12 mouse cellular contexts compared by ENCODE assay signal in genomic region chr10:111223218-111223830, GRCm38 (mm10). TPM values are rescaled to one million over a fixed set of nuclear protein-coding genes. Genes with fewer than 3 reads are reported as not detected.
DNase-seq lines count a peak whose midpoint lies in the region; ATAC-seq and TF ChIP-seq lines count a peak whose summit lies in the region.
"Had no signal": no experiment of that assay in that cellular context is flagged by ENCODE, and none has a peak within 500 bp of the region (broad histone marks: within the 10 kb centered on the region; RNA-seq: fewer than 3 reads in every experiment).

No protein-coding gene starts in this region.

- H3K36me3 ChIP-seq in intestine, embryonic 14.5 days (ENCODE audit: control insufficient read depth, insufficient read depth, low read length): no peaks in the 10 kb centered on the region
- H3K36me3 ChIP-seq in intestine, postnatal 0 days (ENCODE audit: control insufficient read depth, insufficient read depth): no peaks in the 10 kb centered on the region
- H3K36me3 ChIP-seq in midbrain, embryonic 15.5 days (replicated peaks): no peaks in the 10 kb centered on the region

- H3K4me3 ChIP-seq in intestine, embryonic 14.5 days (ENCODE audit: low read depth, low read length): no peak overlapping the region
- H3K4me3 ChIP-seq in intestine, postnatal 0 days (ENCODE audit: low read depth, low read length): no peak overlapping the region
- H3K4me3 ChIP-seq in midbrain, embryonic 15.5 days: no peak overlapping the region

- peak; percentile 50; the same call in 1 of the 2 replicates for ATAC-seq in intestine, embryonic 14.5 days (replicated peaks; ENCODE audit: low FRiP score, low TSS enrichment, low read depth)
- ATAC-seq in intestine, postnatal 0 days: no peak
- peak; percentile 71 for ATAC-seq in midbrain, embryonic 15.5 days (replicated peaks)

- no peaks in the 10 kb centered on the region for H3K9me3 ChIP-seq in intestine, embryonic 14.5 days (ENCODE audit: control insufficient read depth, low read length)
- no peaks in the 10 kb centered on the region for H3K9me3 ChIP-seq in intestine, postnatal 0 days (ENCODE audit: control insufficient read depth)
- H3K9me3 ChIP-seq in midbrain, embryonic 15.5 days: no peaks in the 10 kb centered on the region
- H3K9me3 ChIP-seq: megakaryocyte, embryonic 14.5 days had no signal

- no peak overlapping the region for H3K4me2 ChIP-seq in intestine, embryonic 14.5 days (ENCODE audit: low read length)
- no peak overlapping the region for H3K4me2 ChIP-seq in intestine, postnatal 0 days (replicated peaks; ENCODE audit: low read depth)
- H3K4me2 ChIP-seq in midbrain, embryonic 15.5 days: no peak overlapping the region

- no peak overlapping the region for H3K9ac ChIP-seq in intestine, embryonic 14.5 days (ENCODE audit: low read length)
- H3K9ac ChIP-seq in intestine, postnatal 0 days (ENCODE audit: low read depth, low read length): no peak overlapping the region
- no peak overlapping the region for H3K9ac ChIP-seq in midbrain, embryonic 15.5 days

- H3K4me1 ChIP-seq in intestine, embryonic 14.5 days (replicated peaks; ENCODE audit: control insufficient read depth, insufficient read depth, low read length): no peaks in the 10 kb centered on the region
- H3K4me1 ChIP-seq in intestine, postnatal 0 days (replicated peaks; ENCODE audit: control insufficient read depth, insufficient read depth, low read length): no peaks in the 10 kb centered on the region
- peaks cover 13% of the 10 kb centered on the region for H3K4me1 ChIP-seq in midbrain, embryonic 15.5 days

- H3K27ac ChIP-seq in intestine, embryonic 14.5 days (ENCODE audit: low read depth): no peak overlapping the region
- no peak overlapping the region for H3K27ac ChIP-seq in intestine, postnatal 0 days (ENCODE audit: low read depth, low read length)
- H3K27ac ChIP-seq in midbrain, embryonic 15.5 days: 0 out of 2 replicates have a peak overlapping the region, but pooled peaks have one; percentile 19

- DNase-seq in intestine, embryonic 14.5 days (ENCODE audit: low spot score): no peak
- DNase-seq in embryo, embryonic 11 days: peak; percentile 34
- DNase-seq in induced T-regulatory cell, adult 2 months (ENCODE audit: low read depth): peak; percentile 28
- DNase-seq in right cerebral cortex, adult 2 months (ENCODE audit: low spot score in 2 of 2): no peak
- no peak for DNase-seq in adrenal gland, postnatal 14 days
- DNase-seq in left cerebral cortex, adult 11 months (ENCODE audit: low spot score): no peak
- DNase-seq: cerebellum, adult 11-12 months; right cerebral cortex, postnatal 25 days; thymus, adult 18-20 months had no signal

- TF ChIP-seq CTCF in intestine, postnatal 0 days (IDR thresholded peaks at IDR 0.05; ENCODE audit: low read depth): no peak

- WGBS in intestine, embryonic 14.5 days: 41% methylated on average over 10 of the region's 10 CpGs
- WGBS in intestine, postnatal 0 days: 41% methylated on average over 10 of the region's 10 CpGs
- 23% methylated on average over 10 of the region's 10 CpGs for WGBS in midbrain, embryonic 15.5 days

- no peaks in the 10 kb centered on the region for H3K27me3 ChIP-seq in intestine, embryonic 14.5 days (replicated peaks; ENCODE audit: control insufficient read depth, insufficient read depth, low read length)
- H3K27me3 ChIP-seq in intestine, postnatal 0 days (replicated peaks; ENCODE audit: control insufficient read depth, insufficient read depth, low read length): no peaks in the 10 kb centered on the region
- H3K27me3 ChIP-seq in midbrain, embryonic 15.5 days (replicated peaks): no peaks in the 10 kb centered on the region
- H3K27me3 ChIP-seq: megakaryocyte, embryonic 14.5 days had no signal

RNA-seq across cellular contexts. Expression of gene Osbpl8, which starts 58.8 kb away (rescaled TPM):
- 6.2 and 6.7 TPM in 2 replicates for polyA plus RNA-seq in intestine, embryonic 14.5 days (2014; fragmentation: Nextera tagmentation; extraction: Ambion mirVana)
- polyA plus RNA-seq in intestine, postnatal 0 days (2015; fragmentation: Nextera tagmentation; extraction: Ambion mirVana): 2.8 and 3.3 TPM in 2 replicates
- polyA plus RNA-seq in midbrain, embryonic 15.5 days (2015; fragmentation: Nextera tagmentation; extraction: Ambion mirVana): 18.0 and 18.1 TPM in 2 replicates
- 28.2 and 29.0 TPM in 2 replicates for total RNA-seq in adrenal gland, postnatal 14 days (2021)

Comparison
In these comparisons a context has a peak if more than half of its experiments do, and no peak if none do; other contexts are left out.
1. DNase-seq: peak in embryo, embryonic 11 days (single experiment) and induced T-regulatory cell, adult 2 months (single experiment); none in intestine, embryonic 14.5 days (single experiment), right cerebral cortex, adult 2 months (0 of 2), adrenal gland, postnatal 14 days (single experiment) and left cerebral cortex, adult 11 months (single experiment).